Mouse (Mus musculus) liver, postnatal 0 days (tissue): ENCODE data around the gene Rere.

Source experiments
- CTCF ChIP-seq: sonication (generic); IDR thresholded peaks from 2 replicates; pipeline ENCODE4 v1.5.1; 2016; ENCODE audit warnings: antibody characterized with exemption, low read depth
- EP300 ChIP-seq: IDR thresholded peaks from 2 replicates; pipeline ENCODE4 v1.6.1; 2016; ENCODE audit warnings: antibody characterized with exemption, low read depth, mild to moderate bottlenecking

DNA sequence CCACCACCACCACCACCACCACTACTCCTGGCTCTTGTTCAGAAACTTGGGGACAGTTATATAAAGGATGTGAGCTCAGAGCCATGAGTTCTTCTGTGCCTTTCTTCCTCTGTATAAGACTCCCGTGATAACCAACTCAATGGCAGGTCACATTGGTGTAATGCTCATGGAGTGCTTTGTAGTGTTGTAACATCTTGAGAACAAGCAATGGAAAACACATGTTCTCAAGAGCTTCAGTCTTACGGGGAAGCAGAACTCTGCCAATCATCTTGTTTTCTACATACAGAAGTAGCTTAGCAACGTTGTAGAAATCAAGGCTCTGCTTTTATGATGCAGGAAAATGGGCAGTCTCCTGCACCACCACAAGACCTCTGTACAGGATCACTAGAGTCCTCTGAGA lies 107.1 kb downstream of the Rere start:
- TF ChIP-seq CTCF (no peak), EP300 (no peak)
